Mouse (Mus musculus) lung, postnatal 25 days (tissue): ENCODE data around the gene Xrcc3.
A peak's percentile ranks its signal among the peaks of the same experiment; 100 is the strongest.

Experiments
- DNase-seq: peaks from one replicate; pipeline ENCODE4 v3.0.0; 2022; ENCODE audit warnings: low spot score

Gene Xrcc3

DNA sequence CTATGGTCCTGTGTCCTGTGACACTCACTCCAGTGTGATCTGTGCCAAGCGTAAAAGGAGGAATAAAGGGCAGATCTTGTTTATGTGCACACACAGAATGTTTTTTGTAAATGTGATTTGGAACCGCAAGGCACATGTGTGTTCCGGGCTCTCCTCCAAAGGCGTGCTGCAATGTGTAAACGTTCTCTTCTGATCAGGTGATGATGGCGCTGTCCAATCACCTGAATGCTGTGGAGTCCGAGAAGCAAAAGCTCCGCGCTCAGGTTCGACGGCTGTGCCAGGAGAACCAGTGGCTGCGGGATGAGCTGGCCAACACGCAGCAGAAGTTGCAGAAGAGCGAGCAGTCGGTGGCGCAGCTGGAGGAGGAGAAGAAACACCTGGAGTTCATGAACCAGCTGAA, 39.5 kb downstream of the Xrcc3 start:
- DNase-seq, result no peak

DNA sequence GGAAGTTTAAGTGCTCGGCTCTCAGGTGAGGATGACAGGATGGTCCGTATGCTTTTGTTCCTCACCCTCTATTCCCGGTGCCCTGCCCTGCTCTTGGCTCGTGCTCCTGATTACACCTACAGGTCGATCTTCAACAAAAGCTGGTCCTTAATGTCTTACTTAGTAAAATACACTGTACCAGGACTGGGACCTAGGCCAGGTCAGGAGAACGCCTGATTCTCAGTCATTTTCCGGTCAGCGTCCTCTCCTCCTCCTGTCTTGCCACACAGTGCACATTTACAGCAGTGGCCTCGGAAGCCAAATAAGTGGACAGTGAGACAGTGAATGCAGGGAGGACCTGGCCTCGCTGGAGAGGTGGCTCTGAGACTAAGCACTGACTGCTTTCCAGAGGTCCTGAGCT, 43.0 kb downstream of the Xrcc3 start:
- DNase-seq, result no peak

DNA sequence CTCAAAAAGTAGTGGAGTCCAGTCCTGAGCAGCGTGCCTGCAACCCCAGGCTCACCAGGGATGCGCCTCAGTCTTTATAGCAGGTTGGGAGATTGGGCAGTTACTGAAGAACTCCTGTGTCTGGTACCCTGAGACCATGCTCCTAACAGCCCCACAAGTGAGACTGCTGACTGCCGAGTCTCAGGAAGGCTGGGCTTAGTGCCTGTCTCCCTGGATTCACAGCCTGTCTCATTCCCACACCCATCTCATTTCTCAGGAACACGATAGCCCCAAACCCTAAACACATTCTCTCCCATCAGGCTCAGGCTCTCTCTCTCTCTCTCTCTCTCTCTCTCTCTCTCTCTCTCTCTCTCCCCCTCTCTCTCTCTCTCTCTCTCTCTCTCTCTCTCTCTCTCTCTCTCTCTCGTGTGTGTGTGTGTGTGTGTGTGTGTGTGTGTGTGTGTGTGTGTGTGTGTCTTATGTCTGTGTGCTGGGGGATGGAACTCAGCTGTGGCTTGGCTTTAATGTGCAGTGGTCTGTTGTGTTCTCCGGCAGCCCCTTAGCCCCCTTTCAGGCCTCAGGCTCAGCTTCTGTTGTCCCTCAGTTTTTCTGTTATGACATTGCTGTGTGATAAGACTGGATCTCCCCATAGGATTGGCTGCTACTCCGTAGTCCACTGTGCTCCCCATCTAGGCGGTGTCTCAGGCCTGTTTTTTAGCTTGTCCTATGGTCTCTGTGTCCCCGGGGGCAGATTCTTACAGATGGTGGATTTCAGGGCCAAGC, 43.7 kb downstream of the Xrcc3 start:
- no peak for DNase-seq

DNA sequence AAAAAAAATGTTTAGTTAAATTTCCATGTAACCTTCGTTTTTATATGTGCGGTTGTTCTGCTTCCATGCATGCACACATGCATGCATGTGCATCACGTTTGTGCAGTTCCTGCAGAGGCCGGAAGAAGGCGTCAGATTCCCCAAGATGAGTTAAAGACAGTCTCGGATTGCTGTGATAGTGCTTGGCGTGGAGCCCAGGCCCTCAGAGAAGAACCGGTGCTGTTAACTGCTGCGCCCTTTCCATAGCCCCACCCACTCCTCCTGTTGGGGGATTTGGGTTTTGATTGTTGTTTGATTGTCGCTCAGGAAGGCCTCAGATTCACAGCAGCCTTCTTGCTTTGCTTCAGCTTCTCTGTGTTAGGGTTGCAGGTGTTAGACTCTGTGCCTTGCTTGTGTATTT, 44.4 kb downstream of the Xrcc3 start:
- peak; percentile 67 for DNase-seq

DNA sequence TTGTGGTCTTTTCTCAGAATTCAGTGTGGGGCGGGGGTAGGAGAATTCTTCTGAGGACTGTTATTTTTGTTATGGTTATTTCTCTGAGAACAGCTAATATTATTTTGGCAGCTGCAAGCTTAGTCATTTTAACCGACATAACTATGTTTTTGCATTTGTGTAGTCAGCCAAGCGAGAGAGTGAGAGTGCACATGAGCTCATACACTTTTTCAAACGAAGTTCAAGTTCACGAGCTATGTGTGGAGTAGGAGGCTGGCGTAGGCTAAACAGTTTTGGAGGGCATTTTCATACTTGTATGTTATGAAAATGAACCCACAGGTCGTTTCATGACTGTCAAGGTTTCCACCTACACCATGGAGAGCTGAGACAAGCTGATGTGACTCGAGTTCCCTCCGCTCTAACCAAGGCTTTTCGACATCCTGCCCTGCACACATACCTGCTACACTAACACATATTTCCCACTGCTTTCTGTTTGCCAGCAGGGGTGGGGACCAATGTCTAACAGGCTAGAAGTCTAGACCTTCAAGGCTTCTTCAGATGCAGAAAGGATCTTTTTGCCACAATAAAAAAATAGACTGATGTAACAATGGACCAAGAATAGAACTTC, 45.2 kb downstream of the Xrcc3 start:
- DNase-seq, result no peak

DNA sequence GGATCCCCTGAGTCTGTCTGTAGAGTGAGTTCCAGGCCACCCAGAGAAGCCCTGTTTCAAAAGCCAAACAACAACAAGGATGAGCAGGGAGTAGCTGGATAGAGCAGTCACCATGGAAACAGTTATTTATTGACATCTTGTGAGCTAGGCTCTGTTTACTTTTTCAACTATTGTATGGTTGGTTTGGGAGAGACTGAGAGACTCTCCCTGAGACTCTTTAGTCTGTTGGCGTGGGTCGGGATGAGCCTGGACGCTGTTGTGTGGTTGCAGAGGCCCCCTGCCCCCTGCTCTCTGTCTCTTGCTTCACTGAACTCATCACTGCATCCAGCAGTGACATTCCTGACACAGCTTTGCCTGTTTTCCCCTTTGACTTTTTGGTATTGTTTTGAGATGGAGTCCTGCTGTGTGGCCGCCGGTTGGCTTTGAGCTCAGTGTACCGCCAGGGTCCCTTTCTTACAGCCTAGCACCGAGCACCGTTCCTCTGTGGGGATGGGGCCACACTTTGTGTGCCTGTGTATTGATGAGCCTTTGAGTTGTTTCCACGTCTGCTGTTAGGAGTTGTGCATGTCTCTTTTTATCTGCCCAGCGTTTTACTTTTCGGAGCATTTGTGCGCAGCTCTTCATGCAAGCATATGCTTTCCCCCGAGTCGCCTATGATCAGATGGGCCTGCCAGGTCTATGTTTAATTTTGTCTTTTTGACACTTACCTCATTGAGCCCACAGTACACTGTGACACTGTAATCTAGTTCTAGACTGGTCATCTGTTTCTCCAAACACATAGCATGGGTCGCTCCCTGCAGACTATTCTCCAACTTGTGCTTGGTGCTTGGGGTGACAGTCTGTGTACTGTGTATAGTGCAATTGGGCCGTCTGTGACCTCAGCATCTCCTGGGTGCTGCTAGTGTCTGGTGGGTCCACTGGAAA, 47.1 kb downstream of the Xrcc3 start:
- no peak for DNase-seq

DNA sequence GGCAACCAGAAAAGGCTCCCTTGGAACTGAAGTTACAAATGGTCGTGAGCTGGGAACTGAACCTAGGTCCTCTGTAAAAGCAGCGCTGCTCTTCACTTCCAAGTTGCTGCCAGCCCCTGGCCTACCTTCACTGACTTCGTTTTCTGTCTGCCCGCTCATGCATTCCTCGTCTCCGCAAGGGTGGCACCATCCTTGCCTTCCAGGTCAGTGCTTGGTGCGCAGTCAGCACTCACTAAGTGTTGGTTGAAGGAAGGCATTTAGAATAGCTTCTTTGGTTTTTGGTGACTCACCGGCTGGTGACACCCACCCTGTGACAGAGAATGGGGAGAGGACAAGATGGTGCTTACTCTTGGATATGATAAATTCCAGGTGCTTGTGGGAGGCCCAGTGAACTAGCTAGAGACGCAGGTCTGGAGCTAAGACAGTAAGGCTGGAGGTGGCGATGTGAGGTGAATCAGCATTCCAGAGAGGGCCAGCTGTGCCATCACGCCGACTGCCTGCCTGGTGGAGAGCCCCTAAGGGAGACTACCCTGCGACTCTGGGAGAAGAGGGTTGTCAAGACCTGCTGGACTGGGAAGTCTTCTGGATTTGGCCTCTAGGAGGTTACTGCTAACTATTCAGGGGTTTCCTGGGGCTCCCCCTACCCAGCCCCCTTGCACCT, 50.9 kb downstream of the Xrcc3 start:
- no peak for DNase-seq

DNA sequence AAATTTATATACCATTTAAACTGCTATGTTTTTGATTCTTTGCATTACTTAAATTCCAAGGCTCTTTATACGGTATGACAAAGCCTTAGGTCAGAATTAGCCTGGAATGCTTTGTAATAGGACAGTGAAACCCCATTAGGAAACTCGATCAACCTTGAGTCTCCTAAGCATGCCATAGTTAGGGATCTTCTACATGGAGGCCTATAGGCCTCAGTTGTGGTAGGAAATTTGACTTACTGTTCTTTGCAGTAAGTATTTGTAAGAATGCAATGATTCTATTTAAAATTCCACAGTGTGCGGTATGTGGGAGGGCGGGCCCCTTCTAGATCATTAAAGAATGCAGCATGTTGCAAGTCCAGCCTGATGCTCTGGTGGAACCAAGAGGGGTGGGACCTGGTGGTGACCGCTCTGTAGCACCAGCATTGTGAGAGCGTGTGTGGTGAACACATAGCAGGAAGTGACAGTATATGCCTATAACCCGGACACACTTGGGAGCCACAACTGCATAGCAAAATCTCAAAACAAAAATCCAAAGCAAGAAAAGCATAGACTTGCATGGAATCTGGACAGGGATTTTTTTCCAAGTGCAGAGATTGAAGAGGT, 53.3 kb downstream of the Xrcc3 start:
- DNase-seq, result no peak

DNA sequence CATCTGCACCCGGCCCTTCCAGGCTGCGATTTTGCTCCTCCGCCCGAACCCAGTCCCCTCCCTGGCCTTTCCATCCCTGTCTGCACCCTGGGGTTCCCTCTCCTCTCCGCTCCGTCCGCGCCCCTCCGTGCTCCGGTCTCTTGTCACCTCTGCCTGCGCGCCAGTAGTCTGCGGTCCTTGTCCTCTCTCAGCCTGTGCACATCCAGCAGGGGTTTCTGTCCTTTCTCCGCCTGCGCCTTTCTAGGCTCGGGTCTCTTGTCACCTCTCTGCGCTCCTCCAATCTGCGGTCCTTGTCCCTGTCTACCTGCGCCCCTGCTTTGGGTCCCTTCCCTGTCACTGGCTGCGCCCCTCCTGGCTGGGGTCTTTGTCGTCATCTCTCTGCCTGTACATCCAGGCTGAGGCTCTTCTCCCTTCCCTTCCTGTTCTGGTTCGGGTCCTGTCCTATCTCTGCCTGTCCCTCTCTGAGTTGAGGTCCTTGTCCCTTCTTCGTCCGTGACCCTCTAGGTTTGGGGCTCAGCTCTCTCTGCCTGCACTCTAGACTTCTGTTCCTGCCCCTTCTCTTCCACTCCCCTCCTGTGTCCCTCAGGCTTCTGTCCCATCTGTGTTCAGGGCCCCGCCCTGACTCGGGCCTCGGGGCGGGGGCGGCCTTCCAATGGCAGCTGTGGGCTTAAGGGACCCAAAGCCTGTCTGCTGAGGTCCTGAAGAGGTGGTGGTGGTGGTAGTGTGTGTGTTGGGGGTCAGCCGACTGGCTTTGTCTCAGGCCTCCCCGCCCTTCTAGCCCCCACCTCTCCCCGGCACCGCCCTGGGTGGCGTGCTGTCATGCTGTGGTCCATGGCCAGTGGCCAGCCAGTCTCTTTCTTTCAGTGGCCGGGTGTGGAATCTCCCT, 54.3 kb downstream of the Xrcc3 start:
- peak; percentile 69 for DNase-seq

DNA sequence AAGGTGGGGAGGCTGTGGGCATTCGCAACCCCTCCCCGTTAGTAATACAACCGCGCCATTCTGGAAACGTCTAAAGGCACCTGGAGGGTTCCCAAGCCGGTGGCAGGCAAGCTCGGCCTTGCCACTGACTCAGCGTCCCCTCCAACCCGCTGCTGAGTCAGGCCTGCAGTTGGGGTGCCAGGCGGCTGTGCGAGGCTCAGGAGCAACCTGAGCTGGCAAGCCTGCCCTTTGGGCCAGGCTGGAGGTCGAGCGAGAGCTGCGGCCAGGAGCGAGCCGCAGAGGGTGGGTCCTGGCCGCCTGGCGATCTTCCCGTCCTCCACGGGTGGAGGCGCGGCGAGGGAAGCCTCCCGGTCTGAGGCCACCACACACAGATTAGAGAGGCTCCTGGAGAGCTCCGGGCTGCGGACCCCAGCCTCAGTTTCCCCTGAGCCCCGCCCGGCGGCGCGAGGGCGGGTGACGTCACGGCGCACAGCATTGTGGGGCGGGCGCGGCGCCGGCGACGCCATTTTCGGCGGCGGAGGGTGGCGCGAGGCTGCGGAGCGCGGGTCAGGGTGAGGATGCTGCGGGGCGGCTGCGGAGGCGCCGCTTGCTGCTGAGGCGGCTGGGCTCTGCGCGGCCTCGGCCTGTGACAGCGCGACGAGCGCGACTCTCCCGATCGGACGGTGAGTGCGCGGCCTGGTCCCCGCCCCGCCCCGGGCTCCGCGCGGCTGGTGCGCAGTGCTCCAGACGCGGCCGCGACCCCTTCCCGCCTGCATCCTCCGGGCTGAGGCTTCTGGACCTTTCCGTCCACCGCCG, 55.1 kb downstream of the Xrcc3 start, which contains the start of gene Klc1:
Gene Klc1, plus strand, starts transcription at position 469 of the 795 bp plus-strand sequence.
- DNase-seq, result peak; percentile 62

DNA sequence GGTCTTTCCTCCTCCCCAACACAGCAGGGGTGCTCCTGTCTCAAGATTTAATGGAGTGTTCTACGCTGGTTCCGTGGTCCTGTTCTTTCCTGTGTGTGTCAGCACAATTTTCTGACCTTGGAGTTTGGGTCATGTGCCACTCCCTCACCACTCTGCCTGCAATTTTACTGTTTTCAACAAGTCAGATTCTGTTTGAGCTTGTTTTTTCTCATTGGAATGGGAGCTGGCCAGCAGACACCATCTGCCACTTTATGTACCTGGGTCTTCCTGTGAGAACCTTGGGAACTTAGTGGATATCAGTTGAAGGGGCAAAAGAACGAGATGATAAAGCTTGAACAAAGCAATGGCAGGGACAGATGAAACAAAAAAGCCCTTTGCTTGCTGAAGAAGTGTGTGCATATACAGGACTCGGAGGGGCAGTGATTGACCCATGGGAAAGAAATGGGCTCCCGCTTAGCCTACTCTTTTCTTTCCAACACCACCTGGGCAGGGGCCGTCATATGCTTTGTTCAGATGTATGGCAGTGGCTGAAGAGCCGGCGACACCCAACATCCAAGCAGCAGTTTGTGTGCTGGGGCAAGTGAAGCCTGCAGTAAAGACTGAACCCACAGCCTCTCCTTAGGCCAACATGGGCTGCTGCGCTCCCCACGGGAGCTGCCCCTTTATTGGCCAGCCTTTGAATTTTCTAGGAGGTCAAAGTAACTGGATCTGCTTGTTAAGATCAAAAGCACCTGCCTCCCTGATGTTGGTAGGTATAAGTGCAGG, 55.9 kb downstream of the Xrcc3 start:
- no peak for DNase-seq

DNA sequence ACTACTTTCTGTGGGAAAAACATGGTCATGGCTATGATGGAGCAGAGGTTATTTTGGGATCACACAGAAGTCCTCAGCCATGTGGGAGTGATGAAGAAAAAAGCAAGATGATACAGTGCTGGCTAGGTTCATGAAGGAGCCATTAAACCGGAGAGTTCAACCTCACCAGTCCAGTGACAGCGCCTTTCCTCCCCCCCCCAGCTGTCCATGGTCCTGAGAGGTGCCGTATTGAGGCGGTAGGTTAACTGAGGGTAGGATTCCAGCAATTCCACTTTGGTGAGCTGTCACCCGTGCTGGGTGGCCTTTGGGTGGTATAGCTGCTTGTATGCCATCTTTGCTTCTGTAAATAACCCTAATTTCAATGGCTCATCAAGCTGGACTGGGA, 57.0 kb downstream of the Xrcc3 start:
- DNase-seq, result no peak

DNA sequence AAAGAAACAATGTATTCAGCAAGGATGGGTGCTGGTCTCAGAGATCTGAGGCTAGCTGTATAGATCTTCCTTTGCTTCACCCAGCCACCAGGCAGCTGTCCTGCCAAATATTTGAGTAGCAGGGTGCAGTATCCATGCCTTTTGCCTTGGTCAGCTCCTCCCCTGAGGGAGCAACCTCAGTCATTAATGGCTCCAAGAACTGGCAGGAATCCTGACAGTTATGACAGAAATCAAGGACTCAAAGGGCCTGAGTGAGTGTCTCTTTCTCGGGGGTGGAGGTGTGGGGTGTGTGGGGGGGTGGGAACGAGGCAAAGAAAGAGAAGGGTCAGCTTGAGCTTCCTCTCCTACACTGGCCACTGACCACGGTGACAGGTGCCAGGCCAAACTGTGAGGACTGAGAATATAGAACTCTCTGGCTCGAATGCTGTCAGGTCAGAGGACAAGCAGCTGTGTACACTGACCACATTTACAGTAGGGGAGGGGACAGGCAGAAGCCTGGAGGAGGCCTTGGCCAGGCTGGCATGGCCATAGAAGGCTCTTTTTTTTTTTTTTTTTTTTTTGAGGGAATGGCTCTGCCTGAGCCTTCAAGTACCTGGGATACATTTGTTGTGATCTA, 57.5 kb downstream of the Xrcc3 start:
- DNase-seq, result no peak

DNA sequence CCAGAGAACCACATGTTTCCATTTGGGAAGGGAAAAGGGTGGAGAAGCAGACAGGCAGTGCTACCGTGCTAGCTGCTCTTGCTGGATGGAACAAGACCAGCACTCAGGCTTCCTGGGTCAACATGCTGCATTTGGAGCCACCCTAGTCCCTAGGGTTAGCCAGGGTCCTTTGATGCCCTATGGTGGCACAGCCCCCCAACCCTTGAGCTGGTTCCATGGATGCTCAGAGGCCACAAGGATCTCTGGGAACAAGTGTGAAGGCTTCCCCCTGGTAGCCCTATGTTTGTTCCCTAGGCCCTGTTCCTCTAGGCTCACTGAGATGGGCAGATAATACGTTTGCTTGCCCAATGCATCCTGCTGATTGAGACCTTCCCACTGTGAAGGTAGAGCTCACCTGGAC, 58.4 kb downstream of the Xrcc3 start:
- DNase-seq, result no peak

DNA sequence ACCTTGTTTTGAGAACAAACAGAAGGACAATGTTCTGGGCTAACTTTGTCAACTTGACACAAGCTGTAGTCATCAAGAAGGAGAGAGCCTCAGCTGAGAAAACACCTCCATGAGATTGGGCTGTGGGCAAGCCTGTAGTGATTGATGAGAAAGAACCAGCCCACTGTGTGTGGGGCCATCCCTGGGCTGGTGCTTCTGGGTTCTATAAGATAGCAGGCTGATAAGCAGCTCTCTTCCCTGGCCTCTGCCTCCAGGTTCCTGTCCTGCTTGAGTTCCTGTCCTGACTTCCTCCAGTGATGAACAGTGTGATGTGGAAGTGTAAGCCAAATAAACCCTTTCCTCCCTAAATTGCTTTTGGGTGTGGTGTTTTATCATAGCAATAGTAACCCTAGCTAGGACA, 59.0 kb downstream of the Xrcc3 start:
- no peak for DNase-seq

DNA sequence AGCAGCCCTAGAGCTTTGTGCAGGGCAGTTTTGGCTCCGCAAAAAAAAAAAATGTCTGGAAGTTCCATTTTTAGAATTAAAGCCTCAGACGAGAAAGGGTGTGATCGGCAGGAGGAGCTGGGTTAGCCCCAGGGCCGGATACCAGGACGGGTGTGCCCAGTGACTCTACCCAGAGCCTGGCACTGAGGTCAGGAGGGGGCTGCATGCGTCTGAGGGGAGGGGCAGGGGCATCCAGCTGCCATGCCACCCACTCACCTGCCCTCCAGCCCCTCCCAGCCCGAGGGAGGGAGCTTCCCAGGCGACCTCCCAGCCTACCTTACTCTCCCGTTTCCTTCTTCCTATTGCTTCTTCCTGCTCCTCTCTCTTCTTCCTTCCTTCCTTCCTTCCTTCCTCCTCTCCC, 60.3 kb downstream of the Xrcc3 start:
- DNase-seq, result peak; percentile 17
